Mouse (Mus musculus): ENCODE measurements around the gene Tagln2.

Gene Tagln2

GRCm38 (mm10) chr1:172503111-172503997, 3.5 kb downstream of the Tagln2 start:
- DNase-seq (ENCODE audit: low spot score) = no peak

- no peak for DNase-seq (ENCODE audit: low spot score)
Observed at GRCm38 (mm10) chr1:172504756-172505155, 4.9 kb downstream of the Tagln2 start.

GRCm38 (mm10) chr1:172507001-172507400, 7.2 kb downstream of the Tagln2 start:
- no peak for DNase-seq (ENCODE audit: low spot score)

- no peak for DNase-seq (ENCODE audit: low spot score)
Observed at GRCm38 (mm10) chr1:172507701-172508100, 7.9 kb downstream of the Tagln2 start.

GRCm38 (mm10) chr1:172508172-172508571, 8.3 kb downstream of the Tagln2 start:
- no peak for DNase-seq (ENCODE audit: low spot score)

GRCm38 (mm10) chr1:172509235-172509634, 9.4 kb downstream of the Tagln2 start:
- no peak for DNase-seq (ENCODE audit: low spot score)

GRCm38 (mm10) chr1:172509983-172510382, 10.1 kb downstream of the Tagln2 start:
- DNase-seq (ENCODE audit: low spot score) = no peak

GRCm38 (mm10) chr1:172510421-172510972, 10.7 kb downstream of the Tagln2 start:
- no peak for DNase-seq (ENCODE audit: low spot score)

- DNase-seq (ENCODE audit: low spot score) = peak; percentile 64
Observed at GRCm38 (mm10) chr1:172512962-172513361, 13.1 kb downstream of the Tagln2 start.

- DNase-seq (ENCODE audit: low spot score) = peak; percentile 83
Observed at GRCm38 (mm10) chr1:172513525-172514212, 13.8 kb downstream of the Tagln2 start.

GRCm38 (mm10) chr1:172514213-172514529, 14.3 kb downstream of the Tagln2 start:
- no peak for DNase-seq (ENCODE audit: low spot score)

GRCm38 (mm10) chr1:172514551-172515268, 14.9 kb downstream of the Tagln2 start:
- no peak for DNase-seq (ENCODE audit: low spot score)

GRCm38 (mm10) chr1:172515396-172515795, 15.5 kb downstream of the Tagln2 start:
- DNase-seq (ENCODE audit: low spot score) = no peak

GRCm38 (mm10) chr1:172518013-172518412, 18.2 kb downstream of the Tagln2 start:
- no peak for DNase-seq (ENCODE audit: low spot score)

- DNase-seq (ENCODE audit: low spot score) = no peak
Observed at GRCm38 (mm10) chr1:172519644-172520043, 19.8 kb downstream of the Tagln2 start.

- peak; percentile 82 for DNase-seq (ENCODE audit: low spot score)
Observed at GRCm38 (mm10) chr1:172520576-172521440, 21.0 kb downstream of the Tagln2 start, which contains the start of gene Cfap45. TSS of gene Cfap45 (plus strand) at chr1:172520801.

- no peak for DNase-seq (ENCODE audit: low spot score)
Observed at GRCm38 (mm10) chr1:172522524-172522923, 22.7 kb downstream of the Tagln2 start.

- DNase-seq (ENCODE audit: low spot score) = no peak
Observed at GRCm38 (mm10) chr1:172523699-172524101, 23.9 kb downstream of the Tagln2 start.

- DNase-seq (ENCODE audit: low spot score) = peak; percentile 53
Observed at GRCm38 (mm10) chr1:172525027-172525764, 25.3 kb downstream of the Tagln2 start.

- DNase-seq (ENCODE audit: low spot score) = no peak
Observed at GRCm38 (mm10) chr1:172525971-172526370, 26.1 kb downstream of the Tagln2 start.
